Mouse (Mus musculus) small intestine, adult 2 months (tissue): ENCODE data around the gene Hes3. TPM values are rescaled to one million over a fixed set of nuclear protein-coding genes. Genes with fewer than 3 reads are reported as not detected.

Experiments
- H3K27ac ChIP-seq: fragments of 200-500 bp; 2 replicates; pipeline ENCODE4 v1.5.1; 2012; ENCODE audit warnings: low read depth, low read length, control low read depth, inconsistent platforms; ENCODE audit not compliant: insufficient read depth
- H3K27me3 ChIP-seq: fragments of 200-500 bp; 2 replicates; pipeline ENCODE4 v1.6.1; 2012; ENCODE audit warnings: mild to moderate bottlenecking, moderate library complexity, low read length, inconsistent platforms; ENCODE audit not compliant: control insufficient read depth, insufficient read depth
- H3K36me3 ChIP-seq: fragments of 200-500 bp; 2 replicates; pipeline ENCODE4 v1.6.1; 2012; ENCODE audit warnings: mild to moderate bottlenecking, low read length, control low read depth, inconsistent platforms; ENCODE audit not compliant: control insufficient read depth, insufficient read depth
- H3K4me1 ChIP-seq: fragments of 200-500 bp; 2 replicates; pipeline ENCODE4 v1.6.1; 2012; ENCODE audit warnings: low read length, inconsistent platforms, mixed read lengths; ENCODE audit not compliant: control insufficient read depth, insufficient read depth, insufficient read length
- H3K4me3 ChIP-seq: fragments of 200-500 bp; 2 replicates; pipeline ENCODE4 v1.5.1; 2012; ENCODE audit warnings: low read depth, mild to moderate bottlenecking, control low read depth, inconsistent platforms, low read length, moderate library complexity
- CTCF ChIP-seq: fragments of 200-500 bp; IDR thresholded peaks from 2 replicates; pipeline ENCODE4 v1.5.1; 2012; ENCODE audit warnings: low read depth, mild to moderate bottlenecking, control low read depth, inconsistent platforms, low read length, moderate library complexity, mixed read lengths; ENCODE audit not compliant: insufficient replicate concordance, insufficient read length; ENCODE audit errors: extremely low read depth
- POLR2A ChIP-seq: fragments of 200-500 bp; IDR thresholded peaks from 2 replicates; pipeline ENCODE4 v1.6.1; 2012; ENCODE audit warnings: low read depth, mild to moderate bottlenecking, control low read depth, inconsistent platforms, low read length, moderate library complexity
- WGBS: fragments of 180-500 bp; shearing (Covaris S2); methylation state at CpG from one replicate; pipeline ENCODE4 v1.1.7; 2018; 5-methylcytosine and 5-hydroxymethylcytosine counted together
- polyA plus RNA-seq: library from polyadenylated mRNA; depleted of rRNA; stranded (reverse); fragments of >200 nt; gene quantifications from 2 replicates; pipeline ENCODE4 v1.2.3, GENCODE M21; 2012

Gene Hes3
- polyA plus RNA-seq, 1 experiment, result not detected

- TF ChIP-seq POLR2A (no peak), CTCF (no peak)
- Histone ChIP-seq H3K4me1 (peaks cover 13% of the 10 kb centered on the region; the same call in 1 of the 2 replicates), H3K36me3 (no peaks in the 10 kb centered on the region), H3K27ac (no peak overlapping the region), H3K27me3 (peaks cover 37% of the 10 kb centered on the region), H3K4me3 (no peak overlapping the region)
- 64% methylated on average over 10 of the region's 10 CpGs for WGBS
These were observed 2.9 kb upstream of the Hes3 start for GRCm38 (mm10) chr4:152294188-152294929.

DNA sequence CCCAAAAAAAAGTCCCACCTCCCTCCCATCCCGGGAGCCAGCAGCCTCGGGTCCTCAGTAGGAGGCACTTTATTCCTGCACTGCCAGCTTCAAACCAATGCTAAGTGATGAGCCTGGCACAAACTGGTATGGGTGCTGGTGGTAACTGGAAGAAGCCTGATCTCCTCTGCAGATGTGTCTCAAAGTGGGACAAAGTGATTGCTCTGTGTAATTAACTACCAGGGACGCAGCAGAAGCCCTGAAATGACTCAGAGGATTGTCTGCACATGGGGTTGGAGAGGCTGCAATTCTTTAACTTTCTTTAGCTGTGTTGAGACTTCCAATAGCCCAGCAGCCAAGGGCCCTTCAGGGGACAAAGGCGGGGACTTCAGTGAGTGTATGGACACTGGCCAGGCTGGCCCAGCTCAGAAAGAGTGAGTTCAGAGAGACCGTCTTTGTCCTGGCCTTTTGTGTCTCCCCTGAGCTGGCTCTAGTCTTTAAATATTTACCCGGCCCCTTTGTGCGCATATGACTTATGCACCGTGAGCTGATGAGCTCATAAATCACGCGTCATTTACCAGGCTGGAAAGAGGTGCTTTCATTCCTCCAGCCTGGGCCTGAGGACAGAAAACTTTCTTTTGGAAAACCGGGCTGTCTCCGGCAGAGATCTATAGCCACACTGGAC is 772 bp upstream of the Hes3 start:
- H3K4me3 ChIP-seq, result no peak overlapping the region
- WGBS, result 16% methylated on average over 12 of the region's 12 CpGs
- TF ChIP-seq CTCF (no peak), POLR2A (no peak)
- H3K27me3 ChIP-seq, result peaks cover 37% of the 10 kb centered on the region
- peaks cover 5% of the 10 kb centered on the region; the same call in 1 of the 2 replicates for H3K4me1 ChIP-seq
- H3K36me3 ChIP-seq, result no peaks in the 10 kb centered on the region
- no peak overlapping the region for H3K27ac ChIP-seq

DNA sequence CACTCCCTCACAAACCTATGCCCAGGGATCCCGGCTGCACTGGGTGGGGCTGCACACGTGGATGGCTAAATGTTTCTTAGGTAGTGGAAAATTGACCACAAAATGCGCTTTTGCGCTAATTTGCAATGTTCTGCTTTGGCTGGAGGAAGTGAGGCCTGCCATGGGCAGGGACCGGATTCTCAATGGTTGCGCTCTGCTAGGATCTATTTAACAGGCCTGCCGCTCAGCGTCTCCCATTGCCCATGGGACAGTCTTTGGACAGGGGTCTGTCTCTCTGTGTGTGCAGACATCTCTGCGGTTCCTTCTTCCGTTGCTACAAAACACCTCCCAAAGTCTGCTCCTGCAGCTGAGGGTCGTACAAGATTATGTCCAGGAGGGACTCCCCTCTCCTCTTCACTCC is 471 bp downstream of the Hes3 start:
- no peak overlapping the region for H3K27ac ChIP-seq
- TF ChIP-seq POLR2A, result no peak
- no peak for TF ChIP-seq CTCF
- H3K36me3 ChIP-seq, result no peaks in the 10 kb centered on the region
- peaks cover 46% of the 10 kb centered on the region for H3K27me3 ChIP-seq
- 39% methylated on average over 11 of the region's 11 CpGs for WGBS
- peaks cover 9% of the 10 kb centered on the region for H3K4me1 ChIP-seq
- no peak overlapping the region for H3K4me3 ChIP-seq

GRCm38 (mm10) chr4:152290385-152290784 is 1.1 kb downstream of the Hes3 start:
- Histone ChIP-seq H3K36me3 (no peaks in the 10 kb centered on the region), H3K27ac (no peak overlapping the region), H3K27me3 (peaks cover 46% of the 10 kb centered on the region), H3K4me3 (peak overlapping the region; percentile 5; the same call in 1 of the 2 replicates), H3K4me1 (peaks cover 4% of the 10 kb centered on the region)
- TF ChIP-seq CTCF (no peak), POLR2A (no peak)
- WGBS, result 1% methylated on average over 39 of the region's 39 CpGs

GRCm38 (mm10) chr4:152288398-152288945 is 3.0 kb downstream of the Hes3 start:
- Histone ChIP-seq H3K4me1 (peaks cover 4% of the 10 kb centered on the region), H3K27me3 (peaks cover 46% of the 10 kb centered on the region), H3K36me3 (no peaks in the 10 kb centered on the region), H3K4me3 (no peak overlapping the region), H3K27ac (no peak overlapping the region)
- no peak for TF ChIP-seq CTCF
- TF ChIP-seq POLR2A, result no peak
- WGBS, result 61% methylated on average over 18 of the region's 18 CpGs

DNA sequence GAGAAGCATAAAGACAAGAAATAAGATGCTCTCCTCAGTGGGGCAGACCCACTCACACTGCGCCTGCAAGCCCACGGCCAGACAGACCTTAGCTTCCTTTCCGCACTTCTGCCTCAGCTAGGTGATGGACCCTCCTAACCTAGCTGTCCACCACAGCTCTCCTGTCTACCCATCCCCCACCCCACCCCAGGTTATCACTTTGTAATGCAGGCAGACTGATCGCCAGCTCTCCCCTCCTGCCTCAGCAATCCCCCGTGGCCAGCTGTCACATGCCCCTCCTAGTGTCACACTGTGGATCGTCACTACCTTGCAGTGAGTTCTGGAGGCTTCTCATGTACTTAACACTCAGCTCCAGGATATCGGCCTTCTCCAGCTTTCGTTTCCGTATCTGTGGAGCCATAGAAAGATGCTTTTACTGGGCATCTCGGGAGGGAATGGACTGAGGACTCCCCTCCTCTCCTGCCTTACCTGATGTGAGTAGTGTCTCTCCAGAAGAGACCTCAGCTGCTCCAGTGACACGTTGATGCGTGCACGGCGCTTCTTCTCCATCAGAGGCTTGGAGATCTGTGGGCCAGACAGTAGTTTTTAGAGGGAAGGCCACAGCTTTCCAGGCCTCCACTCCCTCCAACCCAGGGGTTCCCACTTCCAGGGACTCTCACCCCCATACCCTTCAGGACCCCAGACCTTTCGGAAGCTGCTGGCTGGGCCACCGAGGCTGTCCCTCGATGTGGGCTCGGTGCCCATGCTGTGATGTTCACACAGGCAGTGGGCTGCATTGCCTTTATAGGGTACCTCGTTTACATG is 3.9 kb downstream of the Hes3 start:
- Histone ChIP-seq H3K27me3 (peaks cover 43% of the 10 kb centered on the region), H3K27ac (no peak overlapping the region), H3K4me3 (no peak overlapping the region), H3K4me1 (peaks cover 11% of the 10 kb centered on the region), H3K36me3 (no peaks in the 10 kb centered on the region)
- no peak for TF ChIP-seq POLR2A
- no peak for TF ChIP-seq CTCF
- 30% methylated on average over 19 of the region's 19 CpGs for WGBS

DNA sequence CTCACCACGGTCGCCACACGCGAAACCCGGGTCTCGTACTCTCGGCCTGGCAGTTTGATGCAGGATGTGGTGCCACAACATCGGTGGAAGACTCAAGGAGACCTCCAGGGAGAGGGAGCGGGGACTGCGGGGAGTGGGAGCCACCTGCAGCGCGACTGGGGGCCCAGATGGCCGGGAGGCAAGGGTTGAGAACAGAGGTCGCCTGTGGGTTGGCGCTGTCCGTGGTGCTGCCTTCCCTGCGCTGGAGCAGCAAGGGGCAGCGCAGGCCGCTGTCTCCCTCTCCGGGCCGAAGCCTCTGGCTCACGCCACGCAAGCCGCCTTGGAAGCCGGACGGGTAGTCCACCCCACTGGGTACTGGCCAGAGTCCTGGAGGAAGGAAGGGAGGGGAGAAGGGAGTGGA is 4.6 kb downstream of the Hes3 start:
- H3K4me1 ChIP-seq, result peaks cover 11% of the 10 kb centered on the region
- TF ChIP-seq POLR2A, result no peak
- no peak for TF ChIP-seq CTCF
- H3K4me3 ChIP-seq, result no peak overlapping the region
- peaks cover 43% of the 10 kb centered on the region for H3K27me3 ChIP-seq
- H3K36me3 ChIP-seq, result no peaks in the 10 kb centered on the region
- WGBS, result 6% methylated on average over 26 of the region's 26 CpGs
- H3K27ac ChIP-seq, result no peak overlapping the region
